23 mouse cellular contexts compared by ENCODE assay signal in the genomic region with DNA sequence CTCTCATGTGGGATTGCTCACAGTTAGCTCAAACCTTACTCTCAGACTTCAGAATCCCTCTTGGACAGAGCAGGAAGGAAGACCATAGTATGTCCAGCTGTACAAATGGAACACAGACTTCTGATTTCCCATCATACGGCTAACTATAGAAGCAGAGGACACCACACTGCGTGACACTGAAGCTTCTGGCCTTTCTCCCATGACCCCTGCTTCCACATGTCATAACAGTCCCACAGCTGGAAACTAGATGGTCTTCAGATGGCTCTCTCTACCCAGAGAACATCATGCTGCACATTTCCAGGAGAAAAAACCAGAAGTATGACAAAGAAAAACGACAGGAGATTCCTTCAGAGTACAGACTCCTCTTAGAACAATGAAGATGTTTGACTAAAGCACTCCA. TPM values are rescaled to one million over a fixed set of nuclear protein-coding genes. Genes with fewer than 3 reads are reported as not detected.
A peak's percentile ranks its signal among the peaks of the same experiment; 100 is the strongest.
DNase-seq lines count a peak whose midpoint lies in the region; ATAC-seq and TF ChIP-seq lines count a peak whose summit lies in the region.
"Had no signal": no experiment of that assay in that cellular context is flagged by ENCODE, and none has a peak within 500 bp of the region (broad histone marks: within the 10 kb centered on the region; RNA-seq: fewer than 3 reads in every experiment).

No protein-coding gene starts in this region.

- peak overlapping the region; percentile 31; the same call in 1 of the 2 replicates for H3K27ac ChIP-seq in heart, embryonic 10.5 days
- no peak overlapping the region for H3K27ac ChIP-seq in kidney, embryonic 15.5 days
- H3K27ac ChIP-seq in midbrain, postnatal 0 days (ENCODE audit: low read depth, low read length) = no peak overlapping the region
- H3K27ac ChIP-seq in midbrain, embryonic 13.5 days = no peak overlapping the region
- H3K27ac ChIP-seq: forebrain, embryonic 10.5 days; hindbrain, embryonic 14.5 days; limb, embryonic 10.5 days; liver, embryonic 15.5 days; macrophage; neural tube, embryonic 15.5 days had no signal

- no peak overlapping the region for H3K4me3 ChIP-seq in heart, embryonic 10.5 days
- no peak overlapping the region for H3K4me3 ChIP-seq in kidney, embryonic 15.5 days (replicated peaks)
- no peak overlapping the region for H3K4me3 ChIP-seq in midbrain, postnatal 0 days (ENCODE audit: low read depth, low read length)
- no peak overlapping the region for H3K4me3 ChIP-seq in midbrain, embryonic 13.5 days (replicated peaks)
- H3K4me3 ChIP-seq: forebrain, embryonic 10.5 days; limb, embryonic 10.5 days; liver, embryonic 15.5 days; neural tube, embryonic 15.5 days had no signal

- H3K36me3 ChIP-seq in heart, embryonic 10.5 days = no peaks in the 10 kb centered on the region; the same call in 1 of the 2 replicates
- H3K36me3 ChIP-seq in kidney, embryonic 15.5 days = no peaks in the 10 kb centered on the region
- H3K36me3 ChIP-seq in midbrain, postnatal 0 days (ENCODE audit: insufficient read depth, low read length) = no peaks in the 10 kb centered on the region
- H3K36me3 ChIP-seq in midbrain, embryonic 13.5 days = no peaks in the 10 kb centered on the region
- H3K36me3 ChIP-seq: forebrain, embryonic 10.5 days; limb, embryonic 10.5 days; liver, embryonic 15.5 days; neural tube, embryonic 15.5 days had no signal

- ATAC-seq in kidney, embryonic 15.5 days (replicated peaks; ENCODE audit: low FRiP score) = no peak
- no peak for ATAC-seq in midbrain, postnatal 0 days (ENCODE audit: low FRiP score)
- ATAC-seq in midbrain, embryonic 13.5 days = no peak
- ATAC-seq: forebrain, embryonic 16.5 days; inflammation-experienced regulatory T-cells, adult 6 months; midbrain, embryonic 16.5 days had no signal

- no peak overlapping the region for H3K9ac ChIP-seq in kidney, embryonic 15.5 days
- H3K9ac ChIP-seq in midbrain, postnatal 0 days (replicated peaks; ENCODE audit: low read length, poor library complexity, severe bottlenecking) = no peak overlapping the region
- H3K9ac ChIP-seq in midbrain, embryonic 13.5 days (replicated peaks) = no peak overlapping the region
- H3K9ac ChIP-seq: hindbrain, embryonic 14.5 days; liver, embryonic 15.5 days; neural tube, embryonic 15.5 days had no signal

- no peak for TF ChIP-seq CTCF in midbrain, postnatal 0 days (IDR thresholded peaks at IDR 0.05)

- H3K4me1 ChIP-seq in heart, embryonic 10.5 days = peaks cover 23% of the 10 kb centered on the region; the same call in 1 of the 2 replicates
- no peaks in the 10 kb centered on the region for H3K4me1 ChIP-seq in kidney, embryonic 15.5 days
- H3K4me1 ChIP-seq in midbrain, postnatal 0 days (ENCODE audit: insufficient read depth, low read length) = no peaks in the 10 kb centered on the region
- H3K4me1 ChIP-seq in midbrain, embryonic 13.5 days (replicated peaks) = no peaks in the 10 kb centered on the region
- H3K4me1 ChIP-seq: forebrain, embryonic 10.5 days; neural tube, embryonic 15.5 days had no signal

- H3K4me2 ChIP-seq in kidney, embryonic 15.5 days = no peak overlapping the region
- no peak overlapping the region for H3K4me2 ChIP-seq in midbrain, postnatal 0 days (ENCODE audit: low read depth, low read length, poor library complexity, severe bottlenecking)
- H3K4me2 ChIP-seq in midbrain, embryonic 13.5 days (replicated peaks) = no peak overlapping the region
- H3K4me2 ChIP-seq: heart, embryonic 11.5 days; hindbrain, embryonic 14.5 days; liver, embryonic 15.5 days; neural tube, embryonic 15.5 days had no signal

- WGBS in heart, embryonic 10.5 days = 69% methylated on average over 3 of the region's 3 CpGs
- 69% methylated on average over 3 of the region's 3 CpGs for WGBS in kidney, embryonic 15.5 days
- 76% methylated on average over 3 of the region's 3 CpGs for whole genome bisulfite sequencing in midbrain, postnatal 0 days
- WGBS in midbrain, embryonic 13.5 days = 84% methylated on average over 3 of the region's 3 CpGs

- no peak for DNase-seq in heart, embryonic 10.5 days (ENCODE audit: low spot score)
- no peak for DNase-seq in heart, postnatal 25 days (ENCODE audit: low spot score)
- DNase-seq in kidney, postnatal 14 days = peak; percentile 50
- peak; percentile 10 for DNase-seq in midbrain, postnatal 0 days (ENCODE audit: low spot score)
- DNase-seq in ovary, postnatal 14 days (ENCODE audit: low spot score) = no peak
- DNase-seq: adrenal gland, adult 2 months; cerebellum, adult 11-12 months; cerebellum, postnatal 10 days; gastrocnemius, postnatal 14 days; liver had no signal

- no peaks in the 10 kb centered on the region for H3K27me3 ChIP-seq in heart, embryonic 10.5 days (ENCODE audit: insufficient read depth, poor library complexity, severe bottlenecking)
- no peaks in the 10 kb centered on the region for H3K27me3 ChIP-seq in kidney, embryonic 15.5 days
- H3K27me3 ChIP-seq in midbrain, postnatal 0 days (ENCODE audit: insufficient read depth, low read length) = no peaks in the 10 kb centered on the region
- H3K27me3 ChIP-seq in midbrain, embryonic 13.5 days = no peaks in the 10 kb centered on the region
- H3K27me3 ChIP-seq: liver, embryonic 15.5 days; neural tube, embryonic 15.5 days had no signal

- intact Hi-C loops in heart, postnatal 25 days (cut with DNase I) = no loop called here

- no peaks in the 10 kb centered on the region for H3K9me3 ChIP-seq in heart, embryonic 10.5 days
- no peaks in the 10 kb centered on the region for H3K9me3 ChIP-seq in kidney, embryonic 15.5 days (replicated peaks)
- H3K9me3 ChIP-seq in midbrain, postnatal 0 days (ENCODE audit: low read length) = no peaks in the 10 kb centered on the region
- no peaks in the 10 kb centered on the region for H3K9me3 ChIP-seq in midbrain, embryonic 13.5 days
- H3K9me3 ChIP-seq: forebrain, embryonic 10.5 days; limb, embryonic 10.5 days; liver, embryonic 15.5 days; neural tube, embryonic 15.5 days had no signal

RNA-seq across cellular contexts. Expression of a gene that starts 14.1 kb away (rescaled TPM):
- 19.3 and 35.1 TPM in 2 replicates for polyA plus RNA-seq in heart, embryonic 10.5 days (2016; fragmentation: Nextera tagmentation; extraction: Ambion mirVana)
- 1 to 10 TPM; 2.2 to 2.6 TPM for total RNA-seq in heart, postnatal 25 days (2021)
- 10.6 and 13.4 TPM in 2 replicates for polyA plus RNA-seq in kidney, embryonic 15.5 days (2015; fragmentation: Nextera tagmentation; extraction: Ambion mirVana)
- total RNA-seq in midbrain, postnatal 0 days (2014; rRNA removed) = 2.7 and 4.7 TPM in 2 replicates
- 2.0 and 2.3 TPM in 2 replicates for polyA plus RNA-seq in midbrain, postnatal 0 days (2015; fragmentation: Nextera tagmentation; extraction: Ambion mirVana)
- 2.1 and 2.3 TPM in 2 replicates for polyA plus RNA-seq in midbrain, embryonic 13.5 days (2015; fragmentation: Nextera tagmentation; extraction: Ambion mirVana)
- total RNA-seq: MEL had no signal
- polyA plus RNA-seq: macrophage had no signal

Comparison
In these comparisons a context has a peak if more than half of its experiments do, and no peak if none do; other contexts are left out.
1. DNase-seq: peak in kidney, postnatal 14 days (single experiment) and midbrain, postnatal 0 days (single experiment); none in heart, embryonic 10.5 days (single experiment), heart, postnatal 25 days (single experiment) and ovary, postnatal 14 days (single experiment).